Mouse (Mus musculus) brown adipose tissue, adult 24 weeks (tissue): ENCODE measurements around the gene Ttc30b. TPM values are rescaled to one million over a fixed set of nuclear protein-coding genes. Genes with fewer than 3 reads are reported as not detected.
"Not testable (repeated sequence)": the region's sequence is repeated elsewhere in the genome, so short reads cannot be mapped to it uniquely, and the experiment has no call there.

Experiments used
- H3K27ac ChIP-seq: fragments of 200-500 bp; replicated peaks from 2 replicates; pipeline ENCODE4 v1.5.1; 2012; ENCODE audit warnings: low read depth, mild to moderate bottlenecking, low read length
- H3K4me1 ChIP-seq: fragments of 200-500 bp; 2 replicates; pipeline ENCODE4 v1.6.1; 2012; ENCODE audit warnings: low read length, mixed read lengths; ENCODE audit not compliant: control insufficient read depth, insufficient read depth, insufficient read length
- H3K4me3 ChIP-seq: fragments of 200-500 bp; 2 replicates; pipeline ENCODE4 v1.5.1; 2012; ENCODE audit warnings: low read depth, mild to moderate bottlenecking, low read length, moderate library complexity; ENCODE audit not compliant: insufficient read depth
- polyA plus RNA-seq: library from polyadenylated mRNA; stranded (reverse); fragments of >200 nt; gene quantifications from 2 replicates; pipeline ENCODE4 v1.2.4, GENCODE M21; 2012; ENCODE audit not compliant: missing spikeins, insufficient read depth, insufficient read length

Ttc30b gene
- polyA plus RNA-seq, 1 experiment, result 20.1 TPM

DNA sequence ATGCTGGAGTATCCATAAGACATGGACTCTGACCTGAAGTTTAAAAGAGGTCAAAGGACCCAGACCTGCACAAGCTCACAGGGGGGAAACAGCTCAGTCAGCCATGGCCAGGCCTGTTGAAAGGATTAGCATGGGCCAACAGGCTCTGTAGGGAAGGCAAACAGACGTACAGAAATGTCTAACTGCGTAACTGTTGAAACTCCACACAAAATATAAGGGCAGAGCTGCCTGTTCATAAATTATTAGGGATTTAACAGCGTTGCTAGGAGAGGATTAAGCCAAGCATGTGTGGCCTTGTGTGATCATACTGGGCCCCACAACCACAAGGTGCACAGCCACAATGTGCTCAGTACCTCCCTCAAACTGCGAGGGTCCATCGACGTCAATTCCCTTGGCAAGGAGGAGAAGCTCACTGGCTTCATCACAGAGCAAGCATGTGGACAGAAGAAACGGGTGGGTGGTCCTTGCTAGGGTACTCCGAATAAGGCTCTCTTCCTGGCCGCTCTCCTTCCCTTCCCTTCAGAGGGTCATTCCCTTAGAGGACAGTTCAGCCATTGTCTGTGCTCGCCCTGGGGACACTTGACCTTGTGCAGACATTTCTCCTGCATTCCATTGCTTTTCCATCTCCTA, 24.9 kb upstream of the Ttc30b start:
- Histone ChIP-seq H3K27ac (no peak overlapping the region), H3K4me1 (peaks cover 8% of the 10 kb centered on the region), H3K4me3 (no peak overlapping the region)

DNA sequence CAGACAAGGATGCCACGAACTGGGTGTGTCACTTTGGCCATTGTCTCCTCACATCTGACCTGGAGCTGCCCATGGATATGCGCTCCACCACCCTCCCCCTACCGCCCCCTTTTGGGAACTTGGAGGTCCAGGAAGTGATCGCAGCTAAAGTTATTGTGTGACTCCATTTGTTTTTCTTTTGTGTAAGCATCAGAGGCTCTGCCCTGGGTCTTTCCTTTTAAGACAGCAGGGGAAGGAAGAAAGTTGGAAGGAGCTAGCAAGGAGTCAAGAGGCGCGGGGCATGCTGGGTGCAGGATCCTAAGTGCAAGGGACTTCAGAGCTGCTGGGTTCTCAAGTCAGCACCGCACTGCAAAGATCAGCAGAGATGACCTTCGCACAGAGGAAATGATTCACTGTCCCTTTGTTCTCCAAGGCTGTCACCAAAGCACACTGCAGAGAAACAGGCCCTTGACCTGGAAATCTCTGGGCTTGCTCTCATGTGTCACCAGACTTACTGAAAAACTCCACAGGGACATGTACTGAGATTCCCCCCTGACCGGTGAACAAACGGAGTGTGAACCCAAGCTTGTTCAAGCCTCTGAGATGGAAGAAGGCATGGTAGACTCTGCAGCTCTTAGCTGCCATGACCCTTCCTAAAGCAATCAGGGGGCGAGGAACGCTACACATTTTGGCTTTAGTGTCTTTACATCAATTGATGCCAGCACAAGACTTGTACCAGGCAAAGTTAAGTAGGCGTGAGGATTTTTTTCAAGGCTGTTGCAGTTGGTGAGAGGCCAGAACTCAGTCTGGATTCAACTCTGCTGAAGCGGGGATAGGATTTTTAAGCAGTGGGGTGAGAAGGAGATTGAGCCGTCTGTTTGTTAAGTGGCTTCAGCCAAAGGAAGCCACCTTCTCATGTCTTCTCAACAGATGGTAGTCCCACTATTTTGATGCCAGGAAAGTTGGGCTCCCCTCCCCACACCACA, 22.3 kb upstream of the Ttc30b start:
- Histone ChIP-seq H3K4me3 (no peak overlapping the region), H3K4me1 (peaks cover 8% of the 10 kb centered on the region), H3K27ac (peak overlapping the region; percentile 72)

DNA sequence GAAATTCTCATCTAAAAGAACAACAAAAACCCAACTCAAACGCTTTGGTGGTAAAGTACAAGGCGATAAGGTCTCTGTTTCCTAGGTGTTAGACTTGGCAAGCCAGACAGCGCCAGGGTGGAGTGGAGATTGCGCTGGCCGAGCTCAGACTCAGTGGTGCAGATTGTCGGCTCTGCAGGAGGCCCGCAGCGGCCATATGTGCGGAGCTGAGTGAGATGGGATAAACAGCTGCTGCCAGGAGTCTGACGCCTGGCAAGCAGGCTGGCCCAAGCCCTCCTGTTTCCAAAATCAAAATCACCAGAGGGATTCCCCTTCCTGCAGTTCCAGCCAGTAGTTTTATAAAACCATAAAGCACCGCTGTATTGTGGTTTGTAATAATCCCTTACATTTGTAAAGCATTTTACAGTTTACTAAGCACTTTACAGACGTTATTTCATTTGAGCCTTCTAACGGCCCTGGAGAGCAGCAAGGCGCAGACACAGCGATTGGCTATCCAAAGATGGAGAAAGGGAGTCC, 21.5 kb upstream of the Ttc30b start:
- Histone ChIP-seq H3K4me3 (no peak overlapping the region), H3K4me1 (peaks cover 8% of the 10 kb centered on the region), H3K27ac (peak overlapping the region; percentile 49)

DNA sequence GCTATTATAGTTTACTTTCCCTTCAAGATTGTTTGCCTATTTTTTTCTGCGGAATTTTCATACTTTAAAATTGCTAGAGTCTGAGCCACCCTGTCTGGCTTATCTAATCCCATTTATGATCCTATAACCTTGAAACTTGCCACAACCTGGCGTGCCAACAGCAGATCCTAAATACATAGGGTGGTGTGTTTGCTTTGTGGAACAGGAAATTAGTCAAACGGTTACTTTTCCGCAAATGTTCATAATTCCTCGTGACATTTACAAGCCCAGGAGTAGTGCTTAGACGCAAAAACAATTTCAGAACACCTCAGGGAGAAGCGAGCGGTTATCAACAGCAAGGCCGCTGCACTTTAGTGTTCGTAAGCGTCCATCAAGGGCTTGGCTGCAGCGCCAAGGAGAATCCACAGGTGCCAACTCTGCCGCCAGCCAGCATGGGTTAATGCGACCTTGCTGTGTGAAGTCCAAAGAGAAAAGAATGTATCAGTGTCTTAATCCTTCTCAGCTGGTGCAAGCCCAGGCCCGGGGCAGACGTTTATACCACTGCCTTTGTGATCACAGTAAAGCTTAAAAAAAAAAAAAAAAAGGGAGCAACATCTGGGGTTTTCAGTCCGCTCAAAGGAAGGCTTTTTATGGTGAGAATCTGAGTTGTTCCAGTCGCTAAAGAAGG, 20.9 kb upstream of the Ttc30b start:
- Histone ChIP-seq H3K4me1 (peaks cover 8% of the 10 kb centered on the region), H3K27ac (peak overlapping the region; percentile 49), H3K4me3 (no peak overlapping the region)

- Histone ChIP-seq H3K4me1 (peaks cover 6% of the 10 kb centered on the region), H3K4me3 (no peak overlapping the region), H3K27ac (no peak overlapping the region)
These were observed 17.3 kb upstream of the Ttc30b start for GRCm38 (mm10) chr2:75955709-75956108.

- no peaks in the 10 kb centered on the region for H3K4me1 ChIP-seq
These were observed 14.9 kb upstream of the Ttc30b start for GRCm38 (mm10) chr2:75953320-75953719.

GRCm38 (mm10) chr2:75950685-75951084, 12.3 kb upstream of the Ttc30b start:
- Histone ChIP-seq H3K4me1 (no peaks in the 10 kb centered on the region), H3K4me3 (no peak overlapping the region), H3K27ac (no peak overlapping the region)

More at GRCm38 (mm10) chr2:75953320-75953719, 14.9 kb upstream of the Ttc30b start:
- Histone ChIP-seq H3K4me3 (no peak overlapping the region), H3K27ac (no peak overlapping the region)

DNA sequence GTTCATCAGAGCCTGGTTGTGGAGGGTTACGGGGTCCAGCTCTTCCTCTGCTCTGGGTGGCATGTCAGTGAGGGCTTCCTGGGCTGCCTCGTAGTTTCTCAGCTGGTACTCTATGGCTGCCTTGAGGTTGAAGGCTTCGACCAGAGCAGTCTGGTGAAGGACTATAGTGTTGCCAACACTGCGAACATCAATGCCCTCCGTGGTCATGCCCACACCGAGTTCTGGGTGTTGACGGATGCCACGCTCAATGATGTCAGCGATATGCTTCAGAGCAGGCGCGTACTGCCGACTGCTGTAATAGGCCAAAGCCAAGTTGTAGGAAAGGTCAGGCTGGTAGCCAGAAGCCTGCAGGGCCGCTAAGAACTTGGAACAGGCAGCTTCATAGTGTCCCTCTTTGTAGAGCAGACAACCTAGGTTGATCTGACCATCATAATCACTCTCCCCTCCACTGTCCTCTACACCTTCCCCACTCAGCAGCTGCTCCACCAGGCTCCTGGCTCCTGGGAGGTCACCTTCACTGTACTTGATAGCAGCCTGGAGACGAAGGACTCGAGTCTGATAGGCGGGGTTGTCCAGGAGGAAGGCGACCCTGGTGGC, 767 bp downstream of the Ttc30b start:
- not testable (repeated sequence) for H3K27ac ChIP-seq, H3K4me1 ChIP-seq
- H3K4me3 ChIP-seq, result peak overlapping the region; percentile 81

GRCm38 (mm10) chr2:75936685-75937084, 1.7 kb downstream of the Ttc30b start:
- not testable (repeated sequence) for H3K4me1 ChIP-seq, H3K4me3 ChIP-seq

DNA sequence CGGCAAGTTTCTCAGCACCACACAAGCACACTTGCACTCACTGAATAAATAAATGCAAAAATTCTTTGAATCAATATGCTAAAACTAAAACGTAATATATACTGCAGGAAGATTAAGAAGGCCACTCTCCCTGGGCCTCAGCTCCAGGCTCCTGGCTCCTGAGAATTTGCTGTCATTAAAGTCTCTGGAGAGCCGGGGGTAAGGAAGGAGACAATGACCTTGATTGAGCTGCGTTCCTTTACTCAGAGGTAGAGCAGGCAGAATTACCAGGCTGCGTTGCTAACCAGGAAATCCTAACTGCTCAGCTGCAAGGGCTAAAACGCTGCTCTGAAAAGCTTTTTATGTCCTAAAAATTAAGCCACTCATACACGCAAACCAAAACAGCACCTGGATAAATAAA, 4.8 kb downstream of the Ttc30b start:
- H3K27ac ChIP-seq, result no peak overlapping the region

More at GRCm38 (mm10) chr2:75936685-75937084, 1.7 kb downstream of the Ttc30b start:
- H3K27ac ChIP-seq, result not testable (repeated sequence)

DNA sequence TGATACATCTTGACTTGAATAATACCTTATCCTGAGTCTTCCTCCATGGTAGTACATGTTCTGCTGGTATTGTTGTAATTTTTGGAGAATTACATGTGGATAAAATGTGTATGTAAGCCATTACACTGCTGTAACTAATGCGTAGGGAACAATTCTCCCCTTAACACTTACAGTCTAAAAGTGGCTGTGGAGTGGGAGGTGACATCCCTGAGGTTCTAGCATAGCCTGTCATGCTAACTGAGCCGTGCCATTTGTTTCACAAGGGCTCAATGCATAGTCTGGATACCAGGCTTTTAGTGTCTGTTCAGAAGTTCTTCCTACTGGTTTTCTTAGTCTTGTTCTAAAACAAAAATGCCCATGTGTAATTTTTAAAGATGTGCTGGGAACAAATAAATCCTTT, 7.4 kb downstream of the Ttc30b start:
- Histone ChIP-seq H3K4me1 (no peaks in the 10 kb centered on the region), H3K4me3 (no peak overlapping the region), H3K27ac (no peak overlapping the region)

More for the DNA sequence above, 4.8 kb downstream of the Ttc30b start:
- Histone ChIP-seq H3K4me1 (no peaks in the 10 kb centered on the region), H3K4me3 (no peak overlapping the region)

- no peak overlapping the region for H3K27ac ChIP-seq
These were observed 8.5 kb downstream of the Ttc30b start for GRCm38 (mm10) chr2:75929786-75930444.

GRCm38 (mm10) chr2:75929141-75929540, 9.2 kb downstream of the Ttc30b start:
- Histone ChIP-seq H3K27ac (no peak overlapping the region), H3K4me1 (no peaks in the 10 kb centered on the region), H3K4me3 (no peak overlapping the region)

More at GRCm38 (mm10) chr2:75929786-75930444, 8.5 kb downstream of the Ttc30b start:
- H3K4me3 ChIP-seq, result no peak overlapping the region
- no peaks in the 10 kb centered on the region for H3K4me1 ChIP-seq

- no peak overlapping the region for H3K4me3 ChIP-seq
- no peaks in the 10 kb centered on the region for H3K4me1 ChIP-seq
- no peak overlapping the region for H3K27ac ChIP-seq
These were observed 10.4 kb downstream of the Ttc30b start for GRCm38 (mm10) chr2:75928011-75928410.
